Mouse (Mus musculus) intestine, embryonic 15.5 days (tissue): ENCODE measurements around the gene Olfr1510. TPM values are rescaled to one million over a fixed set of nuclear protein-coding genes. Genes with fewer than 3 reads are reported as not detected.
"Not testable (repeated sequence)": the region's sequence is repeated elsewhere in the genome, so short reads cannot be mapped to it uniquely, and the experiment has no call there.

Source experiments
- ATAC-seq: fragments of 200-750 bp; cut with Nextera tagmentation; 2 replicates; pipeline ENCODE4 v1.8.0; 2017; ENCODE audit warnings: moderate TSS enrichment, moderate library complexity
- H3K27ac ChIP-seq: fragments of 300-500 bp; sonication (generic); 2 replicates; pipeline ENCODE4 v1.5.1; 2015; ENCODE audit warnings: mild to moderate bottlenecking, inconsistent platforms
- H3K27me3 ChIP-seq: fragments of 300-500 bp; sonication (generic); replicated peaks from 2 replicates; pipeline ENCODE4 v1.6.1; 2015; ENCODE audit warnings: inconsistent platforms
- H3K36me3 ChIP-seq: fragments of 300-500 bp; sonication (generic); 2 replicates; pipeline ENCODE4 v1.6.1; 2015; ENCODE audit warnings: inconsistent platforms
- H3K4me1 ChIP-seq: fragments of 300-500 bp; sonication (generic); replicated peaks from 2 replicates; pipeline ENCODE4 v1.6.1; 2015; ENCODE audit warnings: inconsistent platforms
- H3K4me2 ChIP-seq: fragments of 300-500 bp; sonication (generic); replicated peaks from 2 replicates; pipeline ENCODE4 v1.6.1; 2015; ENCODE audit warnings: mild to moderate bottlenecking, inconsistent platforms
- H3K4me3 ChIP-seq: fragments of 300-500 bp; sonication (generic); replicated peaks from 2 replicates; pipeline ENCODE4 v1.5.1; 2015; ENCODE audit warnings: inconsistent platforms
- H3K9ac ChIP-seq: fragments of 300-500 bp; sonication (generic); 2 replicates; pipeline ENCODE4 v1.6.1; 2015; ENCODE audit warnings: inconsistent platforms
- H3K9me3 ChIP-seq: fragments of 300-500 bp; sonication (generic); 2 replicates; pipeline ENCODE4 v1.6.1; 2016; ENCODE audit warnings: inconsistent platforms
- WGBS: fragments of 180-500 bp; shearing (Covaris S2); methylation state at CpG from one replicate; pipeline ENCODE4 v1.1.7; 2015; 5-methylcytosine and 5-hydroxymethylcytosine counted together
- polyA plus RNA-seq: library from polyadenylated mRNA; unstranded; fragments of >200 nt; fragmentation: Nextera tagmentation; extraction: Ambion mirVana; gene quantifications from 2 replicates; pipeline ENCODE4 v1.2.1, GENCODE M21; 2015

The Olfr1510 gene
- not detected in 2 replicates for polyA plus RNA-seq

DNA sequence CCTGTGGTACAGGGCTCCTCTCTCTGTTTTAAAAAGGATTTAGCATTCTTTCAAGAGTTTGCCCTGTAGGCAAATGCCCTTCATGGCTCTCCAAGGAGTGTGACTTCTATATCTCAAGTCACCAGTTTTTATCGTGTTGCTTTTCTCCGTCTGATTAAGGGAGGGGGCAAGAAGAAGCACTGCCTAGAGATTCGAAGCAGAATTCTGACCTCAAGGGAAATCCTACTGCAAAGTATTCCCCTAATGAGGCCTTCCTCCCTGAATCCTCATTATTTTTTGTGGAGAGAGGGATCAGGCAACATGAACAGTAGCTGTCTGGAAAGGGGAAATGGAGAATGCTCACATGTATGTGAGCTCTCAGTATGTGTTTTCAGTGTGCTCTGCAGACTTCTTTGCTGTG lies at the start of gene Olfr1510:
Gene Olfr1510, minus strand, starts transcription at position 101 of the 400 bp plus-strand sequence.
- Histone ChIP-seq H3K4me1 (no peaks in the 10 kb centered on the region), H3K27me3 (no peaks in the 10 kb centered on the region), H3K4me2 (no peak within 1 kb of the TSS), H3K36me3 (no peaks in the 10 kb centered on the region), H3K27ac (no peak within 1 kb of the TSS), H3K9me3 (no peaks in the 10 kb centered on the region), H3K9ac (no peak within 1 kb of the TSS), H3K4me3 (no peak within 1 kb of the TSS)
- 83% methylated on average over 3 of the region's 3 CpGs for WGBS
- no peak for ATAC-seq

DNA sequence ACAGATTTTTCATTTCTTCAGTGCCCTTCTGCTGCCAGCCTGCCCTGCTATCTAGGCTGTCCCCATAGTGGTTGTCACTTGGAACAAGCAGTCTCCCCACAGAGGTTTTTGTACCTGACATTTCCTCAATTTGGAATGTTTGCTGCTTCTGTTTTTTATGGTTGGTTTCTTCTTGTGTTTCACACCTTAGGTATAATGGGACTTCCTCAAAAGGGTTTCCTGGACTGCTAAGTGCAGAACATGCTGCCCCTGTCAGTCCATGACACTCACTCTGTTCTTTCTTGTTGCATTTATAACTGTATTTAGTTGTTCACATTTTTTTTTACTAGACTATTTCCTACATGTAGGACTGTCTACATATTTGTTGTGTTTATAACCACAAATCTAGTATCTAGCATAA lies 47.8 kb upstream of the Olfr1510 start:
- no peak overlapping the region for H3K27ac ChIP-seq
- H3K4me1 ChIP-seq: no peaks in the 10 kb centered on the region
- H3K27me3 ChIP-seq: no peaks in the 10 kb centered on the region
- no peak overlapping the region for H3K4me2 ChIP-seq
- H3K9me3 ChIP-seq: no peaks in the 10 kb centered on the region
- no peak overlapping the region for H3K4me3 ChIP-seq
- H3K36me3 ChIP-seq: no peaks in the 10 kb centered on the region
- no peak for ATAC-seq
- H3K9ac ChIP-seq: no peak overlapping the region

DNA sequence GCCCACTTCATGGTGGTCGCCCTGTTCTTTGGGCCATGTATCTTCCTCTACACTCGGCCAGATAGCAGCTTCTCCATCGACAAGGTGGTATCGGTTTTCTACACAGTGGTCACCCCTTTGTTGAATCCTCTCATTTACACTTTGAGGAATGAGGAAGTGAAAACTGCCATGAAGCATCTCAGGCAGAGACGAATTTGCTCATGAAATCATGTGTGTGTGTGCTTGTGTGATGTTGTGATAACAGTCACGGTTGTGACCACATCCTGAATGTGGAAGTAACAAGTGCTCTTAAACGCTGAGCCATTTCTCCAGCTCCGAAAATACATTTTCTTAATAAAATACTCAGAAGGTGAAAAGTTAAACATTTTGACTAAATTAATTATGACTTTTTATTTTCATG lies 37.0 kb upstream of the Olfr1510 start:
- Histone ChIP-seq H3K36me3 (no peaks in the 10 kb centered on the region), H3K9me3 (no peaks in the 10 kb centered on the region), H3K27me3 (no peaks in the 10 kb centered on the region), H3K4me2 (no peak overlapping the region), H3K27ac (no peak overlapping the region), H3K4me1 (no peaks in the 10 kb centered on the region), H3K4me3 (no peak overlapping the region), H3K9ac (no peak overlapping the region)
- WGBS: 85% methylated on average over 8 of the region's 8 CpGs
- no peak for ATAC-seq

DNA sequence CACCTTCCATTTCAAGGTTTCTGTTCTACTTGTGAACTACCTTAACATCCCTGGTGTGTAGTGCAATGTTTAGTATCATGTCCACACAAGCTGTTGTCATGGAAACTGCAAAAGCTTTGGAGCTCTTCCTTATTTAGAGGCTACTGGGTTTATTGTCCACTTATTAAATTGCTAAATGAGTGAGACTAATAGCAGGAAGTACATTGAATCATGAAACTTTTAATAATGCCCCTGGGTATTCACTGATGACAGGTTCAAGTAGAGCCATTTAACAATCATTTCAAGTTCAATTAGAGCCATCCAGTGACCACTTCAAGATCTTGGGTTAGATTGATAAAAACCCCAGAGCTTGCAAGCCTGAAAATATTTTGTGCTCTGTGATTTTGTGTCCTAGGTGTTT lies 28.5 kb upstream of the Olfr1510 start, which contains the start of gene Olfr1509:
Gene Olfr1509, plus strand, starts transcription at position 301 of the 400 bp plus-strand sequence.
- no peak for ATAC-seq
- no peaks in the 10 kb centered on the region for H3K4me1 ChIP-seq
- H3K9me3 ChIP-seq: no peaks in the 10 kb centered on the region
- no peak within 1 kb of the TSS for H3K27ac ChIP-seq
- H3K36me3 ChIP-seq: no peaks in the 10 kb centered on the region
- no peak within 1 kb of the TSS for H3K4me3 ChIP-seq
- no peaks in the 10 kb centered on the region for H3K27me3 ChIP-seq
- H3K4me2 ChIP-seq: no peak within 1 kb of the TSS
- no peak within 1 kb of the TSS for H3K9ac ChIP-seq

DNA sequence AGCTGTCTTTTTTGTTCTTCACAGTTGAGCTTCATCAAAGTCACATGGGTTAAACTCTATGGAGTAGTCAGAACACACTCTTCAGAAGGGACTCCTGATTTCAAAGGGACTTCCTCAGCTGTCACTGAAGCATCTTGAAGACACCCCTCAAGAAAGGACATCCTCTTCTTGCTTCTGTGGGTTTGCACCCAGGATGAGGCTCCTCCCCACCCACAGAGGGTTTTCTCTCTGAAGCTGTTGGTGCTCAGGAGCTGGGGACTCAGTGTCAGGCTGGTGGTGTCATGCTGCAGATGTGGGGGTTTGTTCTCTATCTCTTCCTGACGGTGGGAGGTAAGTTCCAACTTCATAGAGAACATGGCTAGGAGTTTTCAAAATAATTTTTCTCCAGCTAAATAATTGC lies 13.5 kb upstream of the Olfr1510 start:
- ATAC-seq: no peak
- Histone ChIP-seq H3K4me1 (no peaks in the 10 kb centered on the region), H3K27ac (no peak overlapping the region), H3K9me3 (no peaks in the 10 kb centered on the region), H3K27me3 (no peaks in the 10 kb centered on the region), H3K4me3 (no peak overlapping the region), H3K36me3 (no peaks in the 10 kb centered on the region), H3K9ac (no peak overlapping the region), H3K4me2 (no peak overlapping the region)
- 85% methylated on average over 1 of the region's 1 CpGs for WGBS

DNA sequence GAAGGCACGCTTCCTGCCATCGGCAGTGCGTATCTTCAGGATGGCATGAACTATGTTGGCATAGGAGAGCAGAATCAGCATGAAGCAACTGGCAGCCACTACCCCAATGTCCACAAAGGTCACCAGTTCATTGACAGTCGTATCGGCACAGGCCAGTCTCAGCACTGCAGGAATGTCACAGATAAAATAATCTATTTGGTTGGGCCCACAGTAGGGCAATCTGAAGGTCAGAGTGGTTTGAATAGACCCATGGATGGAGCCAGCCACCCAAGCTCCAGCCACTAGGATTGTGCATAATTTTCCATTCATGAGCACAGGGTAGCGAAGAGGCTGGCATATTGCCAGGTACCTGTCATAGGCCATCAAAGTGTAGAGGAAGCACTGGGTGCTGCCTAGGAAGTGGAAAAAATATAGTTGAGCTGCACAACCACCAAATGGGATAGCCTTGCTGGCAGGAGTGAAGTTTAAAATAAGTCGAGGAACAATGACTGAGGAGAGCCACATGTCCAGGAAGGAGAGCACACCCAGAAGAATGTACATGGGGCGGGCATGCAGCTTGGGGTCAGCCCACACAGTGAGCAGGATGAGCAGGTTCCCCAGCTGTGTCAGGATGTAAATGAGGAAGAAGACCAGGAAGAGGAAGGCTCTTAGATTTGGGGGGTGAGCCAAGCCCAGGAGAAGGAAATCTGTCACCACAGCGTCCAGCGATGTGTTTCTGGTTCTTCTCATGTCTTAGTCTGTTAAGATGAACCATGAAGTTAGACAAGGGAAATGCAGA lies 3.8 kb downstream of the Olfr1510 start:
- H3K9ac ChIP-seq, H3K9me3 ChIP-seq, H3K4me2 ChIP-seq, ATAC-seq, H3K4me1 ChIP-seq, H3K27ac ChIP-seq, H3K4me3 ChIP-seq, H3K36me3 ChIP-seq, H3K27me3 ChIP-seq: not testable (repeated sequence)
- 79% methylated on average over 8 of the region's 10 CpGs for WGBS

DNA sequence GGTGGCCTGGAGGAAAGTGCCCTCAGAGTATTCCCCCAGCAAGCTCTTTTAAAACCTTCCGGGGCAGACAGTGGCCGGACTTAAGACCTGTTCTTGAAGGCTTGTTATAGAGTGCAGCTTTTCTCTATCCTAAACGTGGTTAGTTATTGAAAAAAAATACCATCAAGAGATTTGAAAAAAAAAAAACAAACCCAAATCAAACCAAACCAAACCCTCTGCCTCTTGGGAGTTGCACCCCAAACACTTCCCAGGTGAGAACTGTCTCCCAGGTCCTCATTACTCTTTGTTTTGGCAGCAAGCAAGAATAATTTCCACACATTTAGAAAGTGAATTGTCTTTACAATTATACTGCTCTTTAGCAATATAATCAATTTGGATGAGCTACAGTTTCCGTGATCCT lies 16.9 kb downstream of the Olfr1510 start, which contains the start of gene Olfr1511:
Gene Olfr1511, minus strand, starts transcription at position 101 of the 400 bp plus-strand sequence.
- Histone ChIP-seq H3K9me3 (no peaks in the 10 kb centered on the region), H3K4me3 (no peak within 1 kb of the TSS), H3K4me1 (no peaks in the 10 kb centered on the region), H3K4me2 (no peak within 1 kb of the TSS), H3K27ac (no peak within 1 kb of the TSS), H3K27me3 (no peaks in the 10 kb centered on the region), H3K36me3 (no peaks in the 10 kb centered on the region), H3K9ac (no peak within 1 kb of the TSS)
- WGBS: 77% methylated on average over 4 of the region's 4 CpGs
- ATAC-seq: no peak

DNA sequence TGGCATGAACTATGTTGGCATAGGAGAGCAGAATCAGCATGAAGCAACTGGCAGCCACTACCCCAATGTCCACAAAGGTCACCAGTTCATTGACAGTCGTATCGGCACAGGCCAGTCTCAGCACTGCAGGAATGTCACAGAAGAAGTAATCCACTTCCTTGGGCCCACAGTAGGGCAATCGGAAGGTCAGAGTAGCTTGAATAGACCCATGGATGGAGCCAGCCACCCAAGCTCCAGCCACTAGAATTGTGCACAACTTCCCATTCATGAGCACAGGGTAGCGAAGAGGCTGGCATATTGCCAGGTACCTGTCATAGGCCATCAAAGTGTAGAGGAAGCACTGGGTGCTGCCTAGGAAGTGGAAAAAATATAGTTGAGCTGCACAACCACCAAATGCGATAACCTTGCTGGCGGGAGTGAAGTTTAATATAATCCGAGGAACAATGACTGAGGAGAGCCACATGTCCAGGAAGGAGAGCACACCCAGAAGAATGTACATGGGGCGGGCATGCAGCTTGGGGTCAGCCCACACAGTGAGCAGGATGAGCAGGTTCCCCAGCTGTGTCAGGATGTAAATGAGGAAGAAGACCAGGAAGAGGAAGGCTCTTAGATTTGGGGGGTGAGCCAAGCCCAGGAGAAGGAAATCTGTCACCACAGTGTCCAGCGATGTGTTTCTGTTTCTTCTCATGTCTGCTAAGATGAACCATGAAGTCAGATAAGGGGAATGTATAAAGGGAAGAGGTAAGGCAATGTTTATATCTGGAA lies 23.9 kb downstream of the Olfr1510 start:
- H3K4me2 ChIP-seq, H3K9me3 ChIP-seq, H3K27ac ChIP-seq, ATAC-seq, H3K36me3 ChIP-seq, H3K9ac ChIP-seq, H3K27me3 ChIP-seq, H3K4me1 ChIP-seq, H3K4me3 ChIP-seq: not testable (repeated sequence)
- WGBS: 76% methylated on average over 9 of the region's 9 CpGs

DNA sequence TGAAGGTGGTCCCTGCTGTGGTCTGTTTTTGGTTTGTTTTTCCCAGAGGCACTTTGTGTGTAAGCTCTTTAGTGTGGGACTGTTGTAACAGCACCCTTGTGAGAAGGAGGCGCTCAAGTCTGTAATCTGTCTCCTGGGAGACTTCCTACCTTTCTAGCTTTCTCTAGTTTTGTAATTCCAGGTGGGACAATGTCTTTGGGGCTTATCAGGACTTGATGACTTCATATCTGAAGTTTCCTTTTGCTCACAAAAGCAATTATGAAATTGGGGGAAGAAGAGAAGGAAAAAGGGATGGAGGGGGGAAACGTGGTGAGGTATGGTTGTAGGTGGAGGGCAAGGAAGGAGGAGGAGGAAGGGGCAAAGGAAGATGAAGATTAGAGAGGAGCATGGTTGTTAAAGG lies 35.1 kb downstream of the Olfr1510 start, which contains the start of gene Olfr1512:
Gene Olfr1512, minus strand, starts transcription at position 101 of the 400 bp plus-strand sequence.
- Histone ChIP-seq H3K36me3 (no peaks in the 10 kb centered on the region), H3K9ac (no peak within 1 kb of the TSS), H3K4me1 (no peaks in the 10 kb centered on the region), H3K27me3 (no peaks in the 10 kb centered on the region), H3K9me3 (no peaks in the 10 kb centered on the region), H3K4me2 (no peak within 1 kb of the TSS), H3K4me3 (no peak within 1 kb of the TSS), H3K27ac (no peak within 1 kb of the TSS)
- no peak for ATAC-seq
- WGBS: 78% methylated on average over 2 of the region's 2 CpGs

DNA sequence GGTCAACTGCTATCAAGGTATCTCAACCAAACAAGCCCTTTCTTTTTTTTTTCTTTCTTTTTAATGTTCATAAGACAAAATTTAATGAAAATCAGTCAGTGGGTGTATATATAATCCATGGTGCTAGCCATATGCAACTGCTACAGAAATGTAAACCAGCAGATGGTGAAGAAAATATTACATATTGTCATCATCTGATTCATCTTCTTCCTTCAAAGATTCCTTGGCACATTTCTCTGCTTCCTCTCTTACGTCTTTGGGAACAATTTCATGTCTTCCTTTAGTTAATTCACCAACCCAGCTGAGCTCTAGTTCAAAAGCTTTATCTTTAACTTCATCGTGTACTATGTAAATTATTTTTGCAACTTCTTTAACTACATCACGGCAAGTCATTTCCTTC lies 45.4 kb downstream of the Olfr1510 start:
- Histone ChIP-seq H3K9ac (no peak overlapping the region), H3K4me3 (no peak overlapping the region), H3K9me3 (no peaks in the 10 kb centered on the region), H3K27ac (no peak overlapping the region), H3K4me1 (no peaks in the 10 kb centered on the region), H3K4me2 (no peak overlapping the region), H3K36me3 (no peaks in the 10 kb centered on the region), H3K27me3 (no peaks in the 10 kb centered on the region)
- WGBS: 94% methylated on average over 3 of the region's 3 CpGs
- no peak for ATAC-seq
